Mouse (Mus musculus): Measurements from ENCODE around the gene Hoxa11.

- TF ChIP-seq GATA1 (IDR thresholded peaks at IDR 0.05; ENCODE audit: low read length) (no peak), TAL1 (IDR thresholded peaks at IDR 0.05; ENCODE audit: low read length) (no peak)
Observed at GRCm38 (mm10) chr6:52290186-52290585, 44.6 kb upstream of the Hoxa11 start.
